Mouse (Mus musculus) ES-Bruce4 (cell line): ENCODE data around the gene Fbh1. TPM values are rescaled to one million over a fixed set of nuclear protein-coding genes. Genes with fewer than 3 reads are reported as not detected.

Experiments used
- H3K27ac ChIP-seq: 2 replicates; pipeline ENCODE4 v1.5.1; 2012; ENCODE audit warnings: low read length, inconsistent platforms; ENCODE audit not compliant: insufficient read depth
- H3K27me3 ChIP-seq: 2 replicates; pipeline ENCODE4 v1.6.1; 2012; ENCODE audit warnings: mild to moderate bottlenecking, low read length, inconsistent platforms; ENCODE audit not compliant: control insufficient read depth, poor library complexity, insufficient read depth, severe bottlenecking
- H3K36me3 ChIP-seq: 2 replicates; pipeline ENCODE4 v1.6.1; 2012; ENCODE audit warnings: inconsistent platforms, mild to moderate bottlenecking, low read length, moderate library complexity; ENCODE audit not compliant: control insufficient read depth, poor library complexity, insufficient read depth, severe bottlenecking
- H3K4me1 ChIP-seq: one replicate; pipeline ENCODE4 v1.8.1; 2011; ENCODE audit warnings: low read length; ENCODE audit not compliant: control insufficient read depth, insufficient read depth
- H3K4me3 ChIP-seq: 2 replicates; pipeline ENCODE4 v1.5.1; 2011; ENCODE audit warnings: low read depth, mild to moderate bottlenecking, low read length
- H3K9ac ChIP-seq: 2 replicates; pipeline ENCODE4 v1.6.1; 2012; ENCODE audit warnings: low read depth, mild to moderate bottlenecking, inconsistent platforms; ENCODE audit not compliant: poor library complexity, severe bottlenecking
- H3K9me3 ChIP-seq: replicated peaks from 2 replicates; pipeline ENCODE4 v1.6.1; 2012; ENCODE audit warnings: mild to moderate bottlenecking, low read length, inconsistent platforms; ENCODE audit not compliant: control insufficient read depth, poor library complexity, insufficient read depth, severe bottlenecking
- CTCF ChIP-seq: IDR thresholded peaks from one replicate; pipeline ENCODE4 v1.8.1; 2011; ENCODE audit warnings: low read depth, low read length
- EP300 ChIP-seq: IDR thresholded peaks from 2 replicates; pipeline ENCODE4 v1.6.1; 2011; ENCODE audit warnings: low read depth, low read length; ENCODE audit not compliant: insufficient read depth
- POLR2A ChIP-seq: IDR thresholded peaks from one replicate; pipeline ENCODE4 v1.8.1; 2011; ENCODE audit warnings: low read length; ENCODE audit not compliant: insufficient read depth
- polyA plus RNA-seq: library from polyadenylated mRNA; stranded (reverse); fragments of >200 nt; gene quantifications from 2 replicates; pipeline ENCODE4 v1.2.4, GENCODE M21; 2011; ENCODE audit warnings: low read depth; ENCODE audit not compliant: missing spikeins, insufficient read depth, insufficient read length

Fbh1 gene
- polyA plus RNA-seq, 1 experiment: 87.9 TPM

DNA sequence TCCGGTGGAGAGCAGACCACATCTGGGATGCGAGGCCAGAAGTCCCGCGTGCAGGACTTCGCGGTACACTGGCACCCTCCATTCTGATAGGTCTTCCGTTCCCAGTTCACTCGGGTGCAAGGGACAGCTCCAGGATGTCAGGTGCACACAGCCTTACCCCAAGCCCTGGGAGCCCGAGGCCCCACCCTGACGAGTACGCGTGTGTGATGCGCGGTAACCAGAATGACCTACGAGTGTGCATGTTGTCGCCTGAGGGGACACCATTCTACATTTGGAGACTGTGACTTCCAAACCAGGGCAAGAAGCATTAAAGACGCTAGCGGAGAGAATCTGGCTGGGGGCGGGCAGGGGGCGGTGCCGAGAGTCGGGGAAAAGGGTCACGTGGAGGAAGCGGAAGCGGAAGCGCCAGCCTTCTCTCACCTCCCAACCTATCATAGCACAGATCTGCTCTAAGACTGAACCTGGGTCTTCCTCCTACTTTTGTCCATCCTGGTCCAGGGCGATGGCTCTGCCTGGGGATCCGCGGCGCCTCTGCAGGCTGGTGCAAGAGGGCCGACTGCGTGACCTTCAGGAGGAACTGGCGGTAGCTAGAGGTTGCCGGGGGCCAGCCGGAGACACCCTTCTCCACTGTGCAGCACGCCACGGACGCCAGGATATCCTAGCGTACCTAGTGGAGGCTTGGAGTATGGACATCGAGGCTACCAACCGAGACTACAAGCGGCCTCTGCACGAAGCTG, 873 bp upstream of the Fbh1 start:
- Histone ChIP-seq H3K4me1 (no peaks in the 10 kb centered on the region), H3K27ac (no peak overlapping the region; the same call in 1 of the 2 replicates), H3K4me3 (peak overlapping the region; percentile 84), H3K9ac (peak overlapping the region; percentile 69), H3K27me3 (no peaks in the 10 kb centered on the region), H3K36me3 (no peaks in the 10 kb centered on the region; the same call in none of the 2 replicates), H3K9me3 (no peaks in the 10 kb centered on the region)
- no peak for TF ChIP-seq EP300
- TF ChIP-seq POLR2A: peak; percentile 21

DNA sequence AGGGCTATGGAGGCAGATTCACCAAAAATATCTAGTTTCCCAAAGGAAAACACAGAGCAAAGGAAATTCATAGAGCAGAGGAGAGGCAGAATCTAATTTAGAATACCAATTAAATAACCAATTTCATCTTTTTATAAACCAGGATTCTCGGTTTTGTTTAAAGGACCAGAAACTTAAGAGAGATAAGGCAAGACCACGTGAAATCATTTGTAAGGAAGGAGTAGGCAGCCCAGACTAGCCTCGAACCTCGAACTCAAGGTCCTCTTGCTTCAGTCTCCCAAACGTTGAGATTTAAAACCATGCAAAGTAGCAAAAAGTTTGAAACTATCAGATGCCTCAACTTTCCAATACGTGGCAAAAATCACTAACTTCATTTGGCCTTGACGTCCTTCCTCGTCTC, 967 bp downstream of the Fbh1 start:
- H3K4me1 ChIP-seq: no peaks in the 10 kb centered on the region
- no peaks in the 10 kb centered on the region; the same call in none of the 2 replicates for H3K36me3 ChIP-seq
- H3K9me3 ChIP-seq: no peaks in the 10 kb centered on the region
- no peak for TF ChIP-seq EP300
- TF ChIP-seq POLR2A: no peak
- TF ChIP-seq CTCF: no peak
- H3K9ac ChIP-seq: peak overlapping the region; percentile 76; the same call in 1 of the 2 replicates
- H3K27ac ChIP-seq: no peak overlapping the region
- H3K4me3 ChIP-seq: peak overlapping the region; percentile 74; the same call in 1 of the 2 replicates
- H3K27me3 ChIP-seq: no peaks in the 10 kb centered on the region

DNA sequence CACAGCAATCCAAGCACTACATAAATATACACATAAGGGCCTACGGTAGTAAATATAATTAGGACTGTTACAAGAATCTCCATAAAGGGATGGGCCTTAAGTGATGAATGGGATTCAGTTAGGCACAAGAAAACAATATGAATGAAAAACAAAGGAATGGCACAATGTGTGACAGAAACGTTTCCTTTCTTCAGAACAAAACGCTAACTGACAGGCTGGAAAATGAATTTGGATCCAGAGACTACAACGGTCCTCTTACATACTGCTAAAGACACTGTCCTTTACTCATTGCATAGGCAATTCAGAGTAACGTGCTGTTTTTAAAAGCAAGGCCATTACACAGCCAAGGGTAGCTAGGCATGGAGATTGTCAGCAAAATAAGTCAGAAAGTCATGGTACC, 2.3 kb downstream of the Fbh1 start:
- no peaks in the 10 kb centered on the region for H3K9me3 ChIP-seq
- H3K4me1 ChIP-seq: no peaks in the 10 kb centered on the region
- H3K4me3 ChIP-seq: no peak overlapping the region
- H3K36me3 ChIP-seq: no peaks in the 10 kb centered on the region
- H3K27ac ChIP-seq: no peak overlapping the region
- no peak for TF ChIP-seq EP300
- no peak for TF ChIP-seq CTCF
- TF ChIP-seq POLR2A: no peak
- no peaks in the 10 kb centered on the region for H3K27me3 ChIP-seq
- H3K9ac ChIP-seq: no peak overlapping the region

DNA sequence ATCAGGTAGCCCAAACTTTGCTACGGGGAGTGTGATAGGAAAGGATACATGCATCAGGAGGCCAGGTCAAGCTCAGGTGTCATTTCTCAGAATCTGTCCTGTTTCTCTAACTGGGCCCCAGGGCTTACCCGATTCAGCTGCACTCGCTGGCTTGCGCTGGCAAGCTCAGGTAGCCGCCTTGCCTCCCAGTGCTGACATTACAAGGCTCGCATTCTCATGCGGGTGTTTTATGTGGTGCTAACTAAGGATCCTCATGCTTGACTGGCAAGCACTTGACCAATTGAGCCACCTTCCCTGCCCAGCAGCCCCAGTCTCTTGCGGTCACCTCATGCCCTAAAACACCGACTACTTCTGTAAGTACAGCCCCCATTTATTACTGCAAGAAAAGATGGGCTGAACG, 3.0 kb downstream of the Fbh1 start:
- Histone ChIP-seq H3K9ac (no peak overlapping the region), H3K27ac (no peak overlapping the region)
- no peak for TF ChIP-seq POLR2A

DNA sequence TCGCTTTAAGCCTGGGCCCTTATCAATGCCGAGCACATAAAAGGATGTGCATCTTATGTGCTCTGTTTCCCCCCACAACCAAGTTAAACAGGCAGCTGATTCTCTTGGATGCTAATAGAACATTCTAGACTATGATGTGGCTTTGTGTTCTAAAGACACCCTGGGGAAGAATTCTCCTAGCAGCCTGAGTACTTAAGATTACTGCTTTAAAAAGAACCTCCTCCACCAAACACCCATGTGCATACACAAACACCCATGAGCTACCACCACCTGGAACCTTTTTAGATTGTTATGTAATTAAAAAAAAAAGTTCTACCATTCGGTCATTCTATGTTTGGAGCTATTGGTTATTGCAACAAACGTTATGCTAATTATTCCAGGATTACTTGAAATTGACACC, 5.0 kb downstream of the Fbh1 start:
- Histone ChIP-seq H3K4me3 (no peak overlapping the region), H3K9me3 (no peaks in the 10 kb centered on the region), H3K4me1 (no peaks in the 10 kb centered on the region), H3K9ac (no peak overlapping the region), H3K27ac (no peak overlapping the region), H3K27me3 (no peaks in the 10 kb centered on the region), H3K36me3 (no peaks in the 10 kb centered on the region)
- TF ChIP-seq EP300 (no peak), CTCF (no peak), POLR2A (no peak)

More for the DNA sequence above, 3.0 kb downstream of the Fbh1 start:
- no peaks in the 10 kb centered on the region for H3K9me3 ChIP-seq
- H3K4me3 ChIP-seq: no peak overlapping the region
- no peaks in the 10 kb centered on the region for H3K36me3 ChIP-seq
- H3K27me3 ChIP-seq: no peaks in the 10 kb centered on the region
- no peaks in the 10 kb centered on the region for H3K4me1 ChIP-seq

DNA sequence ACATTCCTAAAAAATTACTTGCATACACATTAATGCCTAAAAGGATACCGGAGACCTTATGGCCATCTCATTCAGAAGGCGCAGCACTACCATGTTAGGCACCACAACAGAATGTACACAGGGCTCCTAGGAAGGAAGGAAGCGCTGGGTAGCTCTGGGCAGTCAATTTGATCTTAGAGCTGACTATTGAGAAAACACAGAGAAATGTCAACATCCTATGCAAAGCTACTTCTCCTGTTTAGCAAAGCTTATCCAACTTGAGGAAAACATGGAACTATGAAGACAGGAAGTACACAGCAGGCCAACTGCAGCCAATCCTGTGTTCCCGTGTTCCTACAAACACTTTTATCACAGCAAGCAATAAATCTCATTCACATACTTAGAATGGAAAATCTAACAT, 5.7 kb downstream of the Fbh1 start:
- TF ChIP-seq CTCF: no peak
- TF ChIP-seq POLR2A: no peak
- no peak for TF ChIP-seq EP300
- Histone ChIP-seq H3K4me3 (no peak overlapping the region), H3K9ac (no peak overlapping the region), H3K27me3 (no peaks in the 10 kb centered on the region), H3K9me3 (no peaks in the 10 kb centered on the region), H3K36me3 (peaks cover 3% of the 10 kb centered on the region), H3K27ac (no peak overlapping the region), H3K4me1 (no peaks in the 10 kb centered on the region)
